21 mouse cellular contexts compared by ENCODE assay signal in the genomic region with DNA sequence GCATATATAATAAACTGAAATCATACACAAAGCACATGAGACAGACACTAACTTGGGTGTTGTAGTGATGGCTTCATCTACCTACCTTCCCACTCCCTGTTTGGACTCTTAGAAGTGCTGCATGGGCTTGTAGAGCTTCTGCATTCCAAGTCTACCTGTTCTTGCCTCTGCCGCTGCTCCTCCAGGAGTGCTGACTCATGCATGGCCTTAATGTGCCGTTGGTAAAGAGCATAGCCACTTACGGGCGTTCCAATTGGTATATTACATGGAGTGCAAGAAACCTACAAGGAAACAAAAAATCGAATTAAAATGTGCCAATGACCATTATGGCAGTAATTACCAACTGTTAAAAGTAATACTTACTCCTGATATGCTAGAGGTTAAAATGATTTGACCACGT.
DNase-seq lines count a peak whose midpoint lies in the region; TF ChIP-seq lines count a peak whose summit lies in the region.
"Had no signal": no experiment of that assay in that cellular context is flagged by ENCODE, and none has a peak within 500 bp of the region (broad histone marks: within the 10 kb centered on the region; RNA-seq: fewer than 3 reads in every experiment).

No protein-coding gene starts in this region.

- WGBS in cerebellum, adult 2 months: 92% methylated on average over 6 of the region's 6 CpGs

- DNase-seq in ES-CJ7 (ENCODE audit: low read depth, low spot score) (peak; percentile 52), R1 (ENCODE audit: low read depth, low spot score) (peak; percentile 73)
- no peak for DNase-seq in layer of hippocampus, postnatal 25 days (ENCODE audit: extremely low spot score in 1 of 2, low spot score in 1 of 2)
- no peak for DNase-seq in gastrocnemius, postnatal 14 days
- DNase-seq in cerebellum, adult 2 months: no peak
- DNase-seq: adrenal gland, adult 2 months; adrenal gland, postnatal 10 days; adrenal gland, postnatal 25 days; cerebellum, adult 11 months; cerebellum, adult 18-20 months; cerebellum, adult 9-10 months; cerebellum, postnatal 10 days; cerebellum, postnatal 25 days; forebrain, postnatal 0 days had no signal

- no peaks in the 10 kb centered on the region for H3K9me3 ChIP-seq in ES-Bruce4 (replicated peaks; ENCODE audit: control insufficient read depth, insufficient read depth, low read length, poor library complexity, severe bottlenecking)
- H3K9me3 ChIP-seq: embryonic facial prominence, embryonic 10.5 days; embryonic facial prominence, embryonic 12.5 days; forebrain, embryonic 13.5 days; forebrain, embryonic 15.5 days; G1E had no signal

- TF ChIP-seq CTCF in ES-Bruce4 (IDR thresholded peaks at IDR 0.05; ENCODE audit: low read depth, low read length): no peak
- no peak for TF ChIP-seq CTCF in cerebellum, adult 2 months (IDR thresholded peaks at IDR 0.05; ENCODE audit: borderline replicate concordance, insufficient read depth, low read depth, low read length)

- no peak for TF ChIP-seq POLR2A in ES-Bruce4 (IDR thresholded peaks at IDR 0.05; ENCODE audit: insufficient read depth, low read length)
- no peak for TF ChIP-seq POLR2A in cerebellum, adult 2 months (IDR thresholded peaks at IDR 0.05; ENCODE audit: borderline replicate concordance, insufficient read depth, low read length)

- H3K4me1 ChIP-seq in ES-Bruce4 (ENCODE audit: control insufficient read depth, insufficient read depth, low read length): no peaks in the 10 kb centered on the region
- peaks cover 3% of the 10 kb centered on the region; the same call in 1 of the 2 replicates for H3K4me1 ChIP-seq in cerebellum, adult 2 months (ENCODE audit: control insufficient read depth, insufficient read depth, low read length)
- H3K4me1 ChIP-seq: embryonic facial prominence, embryonic 10.5 days; embryonic facial prominence, embryonic 12.5 days; forebrain, embryonic 13.5 days; forebrain, embryonic 15.5 days had no signal

- H3K36me3 ChIP-seq in ES-Bruce4 (ENCODE audit: control insufficient read depth, insufficient read depth, low read length, poor library complexity, severe bottlenecking): peaks cover 45% of the 10 kb centered on the region

- H3K4me3 ChIP-seq in ES-Bruce4 (ENCODE audit: low read depth, low read length): no peak overlapping the region
- no peak overlapping the region for H3K4me3 ChIP-seq in cerebellum, adult 2 months (replicated peaks; ENCODE audit: insufficient read depth, low read depth, low read length)
- H3K4me3 ChIP-seq: embryonic facial prominence, embryonic 10.5 days; embryonic facial prominence, embryonic 12.5 days; forebrain, embryonic 13.5 days; forebrain, embryonic 15.5 days had no signal

- no peaks in the 10 kb centered on the region for H3K27me3 ChIP-seq in ES-Bruce4 (ENCODE audit: control insufficient read depth, insufficient read depth, low read length, poor library complexity, severe bottlenecking)
- H3K27me3 ChIP-seq in cerebellum, adult 2 months (ENCODE audit: control insufficient read depth, insufficient read depth, low read length): no peaks in the 10 kb centered on the region
- H3K27me3 ChIP-seq: embryonic facial prominence, embryonic 12.5 days; forebrain, embryonic 13.5 days; forebrain, embryonic 15.5 days; Patski had no signal

- no peak overlapping the region for H3K9ac ChIP-seq in ES-Bruce4 (ENCODE audit: low read depth, poor library complexity, severe bottlenecking)
- H3K9ac ChIP-seq: embryonic facial prominence, embryonic 12.5 days; forebrain, embryonic 13.5 days; forebrain, embryonic 15.5 days; forebrain, postnatal 0 days had no signal

- no peak for TF ChIP-seq EP300 in ES-Bruce4 (IDR thresholded peaks at IDR 0.05; ENCODE audit: insufficient read depth, low read depth, low read length)

- intact Hi-C loops in gastrocnemius, postnatal 14 days (cut with DNase I; ENCODE audit: low total_unique reads): no loop called here

- peak overlapping the region; percentile 2; the same call in 1 of the 2 replicates for H3K27ac ChIP-seq in ES-Bruce4 (ENCODE audit: insufficient read depth, low read length)
- no peak overlapping the region for H3K27ac ChIP-seq in cerebellum, adult 2 months (ENCODE audit: insufficient read depth, low read length)
- H3K27ac ChIP-seq: embryonic facial prominence, embryonic 10.5 days; embryonic facial prominence, embryonic 12.5 days; forebrain, embryonic 13.5 days; forebrain, embryonic 15.5 days had no signal

Comparison
In these comparisons a context has a peak if more than half of its experiments do, and no peak if none do; other contexts are left out.
1. DNase-seq: peak in ES-CJ7 (single experiment) and R1 (single experiment); none in layer of hippocampus, postnatal 25 days (0 of 2), gastrocnemius, postnatal 14 days (single experiment) and cerebellum, adult 2 months (0 of 2).